In genomic region chr1:83631394-83631793, GRCm38 (mm10) we compare ENCODE assay signal across 18 mouse cellular contexts.
DNase-seq lines count a peak whose midpoint lies in the region; ATAC-seq and TF ChIP-seq lines count a peak whose summit lies in the region.
"Had no signal": no experiment of that assay in that cellular context is flagged by ENCODE, and none has a peak within 500 bp of the region (broad histone marks: within the 10 kb centered on the region; RNA-seq: fewer than 3 reads in every experiment).

No protein-coding gene starts in this region.

- peak overlapping the region; percentile 70 for H3K27ac ChIP-seq in hindbrain, embryonic 13.5 days
- H3K27ac ChIP-seq in hindbrain, embryonic 10.5 days = no peak overlapping the region
- H3K27ac ChIP-seq in forebrain, embryonic 13.5 days = peak overlapping the region; percentile 57; the same call in 1 of the 2 replicates
- H3K27ac ChIP-seq in forebrain, postnatal 0 days (ENCODE audit: low read depth, low read length) = no peak overlapping the region
- no peak overlapping the region for H3K27ac ChIP-seq in midbrain, postnatal 0 days (ENCODE audit: low read depth, low read length)
- H3K27ac ChIP-seq: embryonic facial prominence, embryonic 10.5 days; heart, embryonic 10.5 days; intestine, embryonic 15.5 days; limb, embryonic 10.5 days; liver, embryonic 12.5 days; macrophage had no signal

- H3K4me1 ChIP-seq in hindbrain, embryonic 13.5 days (replicated peaks) = peaks cover 13% of the 10 kb centered on the region
- no peaks in the 10 kb centered on the region for H3K4me1 ChIP-seq in hindbrain, embryonic 10.5 days (replicated peaks)
- H3K4me1 ChIP-seq in forebrain, embryonic 13.5 days = peaks cover 14% of the 10 kb centered on the region
- peaks cover 8% of the 10 kb centered on the region; the same call in 1 of the 2 replicates for H3K4me1 ChIP-seq in forebrain, postnatal 0 days (ENCODE audit: insufficient read depth)
- H3K4me1 ChIP-seq in midbrain, postnatal 0 days (ENCODE audit: insufficient read depth, low read length) = 0 out of 2 replicates have a peak, but pooled peaks cover 2% of the 10 kb centered on the region
- H3K4me1 ChIP-seq: embryonic facial prominence, embryonic 10.5 days; heart, embryonic 10.5 days; intestine, embryonic 15.5 days; limb, embryonic 10.5 days; liver, embryonic 12.5 days had no signal

- WGBS in hindbrain, embryonic 13.5 days = 70% methylated on average over 7 of the region's 7 CpGs
- WGBS in hindbrain, embryonic 10.5 days = 75% methylated on average over 7 of the region's 7 CpGs
- WGBS in forebrain, embryonic 13.5 days = 60% methylated on average over 7 of the region's 7 CpGs
- WGBS in forebrain, postnatal 0 days = 36% methylated on average over 7 of the region's 7 CpGs
- WGBS in midbrain, postnatal 0 days = 62% methylated on average over 7 of the region's 7 CpGs

- H3K9ac ChIP-seq in hindbrain, embryonic 13.5 days = peak overlapping the region; percentile 19; the same call in 1 of the 2 replicates
- H3K9ac ChIP-seq in forebrain, embryonic 13.5 days = no peak overlapping the region
- no peak overlapping the region for H3K9ac ChIP-seq in forebrain, postnatal 0 days
- no peak overlapping the region for H3K9ac ChIP-seq in midbrain, postnatal 0 days (replicated peaks; ENCODE audit: low read length, poor library complexity, severe bottlenecking)
- H3K9ac ChIP-seq: intestine, embryonic 15.5 days; liver, embryonic 12.5 days; lung, embryonic 14.5 days had no signal

- no peaks in the 10 kb centered on the region for H3K36me3 ChIP-seq in hindbrain, embryonic 13.5 days
- H3K36me3 ChIP-seq in hindbrain, embryonic 10.5 days = no peaks in the 10 kb centered on the region
- no peaks in the 10 kb centered on the region for H3K36me3 ChIP-seq in forebrain, embryonic 13.5 days (ENCODE audit: poor library complexity, severe bottlenecking)
- no peaks in the 10 kb centered on the region for H3K36me3 ChIP-seq in forebrain, postnatal 0 days (ENCODE audit: insufficient read depth)
- H3K36me3 ChIP-seq in midbrain, postnatal 0 days (ENCODE audit: insufficient read depth, low read length) = no peaks in the 10 kb centered on the region
- H3K36me3 ChIP-seq: embryonic facial prominence, embryonic 10.5 days; heart, embryonic 10.5 days; intestine, embryonic 15.5 days; limb, embryonic 10.5 days; liver, embryonic 12.5 days had no signal

- H3K9me3 ChIP-seq in hindbrain, embryonic 13.5 days = no peaks in the 10 kb centered on the region
- H3K9me3 ChIP-seq in hindbrain, embryonic 10.5 days = no peaks in the 10 kb centered on the region
- no peaks in the 10 kb centered on the region for H3K9me3 ChIP-seq in forebrain, embryonic 13.5 days (replicated peaks)
- no peaks in the 10 kb centered on the region for H3K9me3 ChIP-seq in forebrain, postnatal 0 days (ENCODE audit: low read length)
- no peaks in the 10 kb centered on the region for H3K9me3 ChIP-seq in midbrain, postnatal 0 days (ENCODE audit: low read length)
- H3K9me3 ChIP-seq: embryonic facial prominence, embryonic 10.5 days; heart, embryonic 10.5 days; intestine, embryonic 15.5 days; limb, embryonic 10.5 days; liver, embryonic 12.5 days had no signal

- DNase-seq in hindbrain, embryonic 10.5 days (ENCODE audit: low spot score) = no peak
- DNase-seq in forebrain, postnatal 0 days = peak; percentile 12
- no peak for DNase-seq in midbrain, postnatal 0 days (ENCODE audit: low spot score)
- DNase-seq in cerebellum, postnatal 10 days = no peak
- DNase-seq: gastrocnemius, postnatal 36 days; spleen, adult 18-20 months; thymus, adult 18-20 months had no signal

- no peak overlapping the region for H3K4me3 ChIP-seq in hindbrain, embryonic 13.5 days
- no peak overlapping the region for H3K4me3 ChIP-seq in hindbrain, embryonic 10.5 days
- H3K4me3 ChIP-seq in forebrain, embryonic 13.5 days = no peak overlapping the region
- no peak overlapping the region for H3K4me3 ChIP-seq in forebrain, postnatal 0 days (ENCODE audit: low read depth, low read length)
- no peak overlapping the region for H3K4me3 ChIP-seq in midbrain, postnatal 0 days (ENCODE audit: low read depth, low read length)
- H3K4me3 ChIP-seq: embryonic facial prominence, embryonic 10.5 days; heart, embryonic 10.5 days; intestine, embryonic 15.5 days; limb, embryonic 10.5 days; liver, embryonic 12.5 days had no signal

- ATAC-seq in hindbrain, embryonic 13.5 days (ENCODE audit: low FRiP score) = peak; percentile 52; the same call in 1 of the 2 replicates
- peak; percentile 44 for ATAC-seq in forebrain, embryonic 13.5 days
- ATAC-seq in forebrain, postnatal 0 days = peak; percentile 57; the same call in 1 of the 2 replicates
- ATAC-seq in midbrain, postnatal 0 days (ENCODE audit: low FRiP score) = no peak
- no peak for ATAC-seq in activated CD4-positive, CD25-positive, alpha-beta regulatory T cell, adult 4 months
- ATAC-seq: intestine, embryonic 15.5 days; liver, embryonic 12.5 days; Patski had no signal

- TF ChIP-seq CTCF in forebrain, postnatal 0 days (IDR thresholded peaks at IDR 0.05; ENCODE audit: low read depth) = no peak
- no peak for TF ChIP-seq CTCF in midbrain, postnatal 0 days (IDR thresholded peaks at IDR 0.05)

- H3K4me2 ChIP-seq in hindbrain, embryonic 13.5 days = peak overlapping the region; percentile 23
- peak overlapping the region; percentile 31 for H3K4me2 ChIP-seq in forebrain, embryonic 13.5 days
- H3K4me2 ChIP-seq in forebrain, postnatal 0 days (ENCODE audit: low read depth) = 0 out of 2 replicates have a peak overlapping the region, but pooled peaks have one; percentile 4
- 0 out of 2 replicates have a peak overlapping the region, but pooled peaks have one; percentile 12 for H3K4me2 ChIP-seq in midbrain, postnatal 0 days (ENCODE audit: low read depth, low read length, poor library complexity, severe bottlenecking)
- H3K4me2 ChIP-seq: intestine, embryonic 15.5 days; liver, embryonic 12.5 days; lung, embryonic 14.5 days had no signal

- H3K27me3 ChIP-seq in hindbrain, embryonic 13.5 days = no peaks in the 10 kb centered on the region
- no peaks in the 10 kb centered on the region for H3K27me3 ChIP-seq in hindbrain, embryonic 10.5 days (ENCODE audit: insufficient read depth, poor library complexity, severe bottlenecking)
- H3K27me3 ChIP-seq in forebrain, embryonic 13.5 days = no peaks in the 10 kb centered on the region
- no peaks in the 10 kb centered on the region for H3K27me3 ChIP-seq in forebrain, postnatal 0 days (ENCODE audit: insufficient read depth, low read length)
- no peaks in the 10 kb centered on the region for H3K27me3 ChIP-seq in midbrain, postnatal 0 days (ENCODE audit: insufficient read depth, low read length)
- H3K27me3 ChIP-seq: intestine, embryonic 15.5 days; liver, embryonic 12.5 days had no signal

Comparison
In these comparisons a context has a peak if more than half of its experiments do, and no peak if none do; other contexts are left out.
1. H3K27ac ChIP-seq: peak in hindbrain, embryonic 13.5 days (single experiment) and forebrain, embryonic 13.5 days (single experiment); none in hindbrain, embryonic 10.5 days (single experiment), forebrain, postnatal 0 days (single experiment) and midbrain, postnatal 0 days (single experiment).
2. ATAC-seq: peak in hindbrain, embryonic 13.5 days (single experiment), forebrain, embryonic 13.5 days (single experiment) and forebrain, postnatal 0 days (single experiment); none in midbrain, postnatal 0 days (single experiment) and activated CD4-positive, CD25-positive, alpha-beta regulatory T cell, adult 4 months (single experiment).
3. Peak in every context shown above with its lines, with median percentiles within 50 percentile points of each other: H3K4me2 ChIP-seq.